Mouse (Mus musculus): ENCODE results near the gene Cat.

Gene Cat

DNA sequence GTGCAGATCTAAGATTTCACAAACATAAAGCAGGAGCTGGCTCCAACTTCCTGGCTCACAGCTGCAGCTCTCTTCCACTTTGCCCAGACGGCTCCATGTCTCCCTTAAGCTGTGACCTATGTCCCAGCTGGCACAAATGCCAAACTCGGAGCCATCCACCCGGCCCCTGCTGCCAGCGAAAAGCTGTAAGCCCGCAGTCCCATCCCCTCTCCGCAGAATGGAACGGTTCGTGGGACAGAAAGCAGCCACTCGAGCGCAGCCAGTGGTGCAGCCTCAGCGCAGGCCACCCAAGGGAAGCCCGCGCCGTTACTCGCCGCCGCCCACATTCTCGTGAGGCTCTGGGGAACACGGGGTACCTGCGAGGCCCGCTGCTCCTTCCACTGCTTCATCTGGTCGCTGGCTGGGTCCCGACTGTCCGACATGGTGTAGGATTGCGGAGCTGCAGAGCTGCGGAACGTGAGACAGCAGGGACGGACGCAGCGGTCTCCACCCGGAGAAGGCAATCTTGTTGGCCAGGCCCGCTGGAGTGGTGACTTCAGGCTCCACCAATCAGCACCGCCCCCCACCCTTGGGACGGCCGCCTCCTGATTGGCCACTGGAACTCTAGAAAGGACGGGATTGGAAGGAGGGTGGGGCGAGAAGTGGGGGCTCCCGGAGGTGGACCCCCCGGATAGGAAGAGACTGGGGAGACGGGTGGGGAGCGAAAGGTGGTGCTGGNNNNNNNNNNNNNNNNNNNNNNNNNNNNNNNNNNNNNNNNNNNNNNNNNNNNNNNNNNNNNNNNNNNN, at the start of gene Cat:
TSS of gene Cat (minus strand) at position 544 of the 785 bp plus-strand sequence.
- in situ Hi-C loops (cut with MboI, MseI) = no loop called here

DNA sequence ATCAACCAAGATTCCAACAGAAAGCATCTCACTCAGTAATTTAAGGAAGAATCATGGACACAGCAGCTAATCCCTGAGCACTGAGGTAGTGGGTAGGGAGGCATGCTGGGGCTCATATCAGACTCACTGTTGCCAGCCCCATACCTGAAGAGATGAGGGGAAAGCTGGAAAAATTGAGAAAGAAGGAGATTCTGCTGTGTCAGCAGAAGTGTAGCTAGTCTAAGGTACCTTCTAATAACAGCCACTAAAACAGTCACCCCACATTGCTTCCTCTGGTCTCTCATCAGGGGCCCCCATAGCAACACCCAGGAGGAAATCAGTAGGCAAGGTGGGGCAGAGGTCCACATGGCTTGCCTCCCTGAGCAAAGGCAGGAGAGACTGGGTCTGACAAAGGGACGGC, 40.6 kb upstream of the Cat start:
- in situ Hi-C loops (cut with MboI, MseI) = no loop called here

DNA sequence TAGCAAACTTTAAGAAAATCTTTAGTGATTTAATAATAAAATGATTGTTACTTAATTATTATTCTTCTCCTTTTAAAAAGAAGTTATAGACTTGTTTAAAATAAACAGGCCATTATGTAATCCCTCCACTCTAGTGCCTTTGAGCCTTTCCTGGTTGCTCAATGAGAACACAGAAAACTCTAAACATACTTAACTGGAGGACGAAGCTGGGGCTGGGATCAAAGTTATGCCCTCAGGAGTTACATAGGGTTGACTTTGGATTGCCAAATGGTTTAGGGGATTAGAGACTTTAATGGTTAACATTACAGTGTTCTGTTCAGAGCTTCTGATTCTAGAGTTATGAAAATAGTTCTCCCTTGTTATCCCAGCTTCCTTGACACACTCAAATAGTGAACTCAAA, 31.5 kb upstream of the Cat start:
- in situ Hi-C loops (cut with MboI, MseI) = no loop called here

DNA sequence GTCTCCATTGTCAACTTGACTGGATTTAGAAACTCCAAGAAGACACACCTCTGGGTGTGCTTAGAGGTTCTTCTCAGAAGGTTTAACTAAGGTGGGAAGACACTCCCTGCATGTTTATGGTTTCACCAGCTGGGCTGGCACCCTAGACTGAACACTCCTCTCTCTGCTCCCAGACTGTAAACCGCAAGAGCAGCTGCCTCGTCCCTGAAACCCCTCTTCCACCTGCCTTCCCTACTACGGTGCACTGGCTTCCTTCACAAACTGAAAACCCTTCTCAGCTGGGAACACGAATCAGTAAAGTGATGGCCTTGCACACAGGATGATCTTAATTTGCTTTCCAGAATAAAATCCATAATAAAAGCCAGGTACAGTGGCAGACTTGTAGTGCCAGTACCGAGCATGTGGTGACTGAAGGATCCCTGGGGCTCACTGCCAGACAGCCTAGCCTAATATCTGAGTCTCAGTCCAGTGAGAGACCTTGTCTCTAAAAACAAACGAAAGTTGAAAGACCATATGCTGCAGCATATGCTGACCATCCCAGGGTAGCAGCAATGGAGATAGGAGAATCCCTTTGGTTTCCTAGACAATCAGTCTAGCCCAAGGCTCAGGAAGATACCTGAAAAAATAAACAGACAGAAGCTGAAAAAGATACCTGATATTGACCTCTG, 30.7 kb upstream of the Cat start:
- in situ Hi-C loops (cut with MboI, MseI) = no loop called here

DNA sequence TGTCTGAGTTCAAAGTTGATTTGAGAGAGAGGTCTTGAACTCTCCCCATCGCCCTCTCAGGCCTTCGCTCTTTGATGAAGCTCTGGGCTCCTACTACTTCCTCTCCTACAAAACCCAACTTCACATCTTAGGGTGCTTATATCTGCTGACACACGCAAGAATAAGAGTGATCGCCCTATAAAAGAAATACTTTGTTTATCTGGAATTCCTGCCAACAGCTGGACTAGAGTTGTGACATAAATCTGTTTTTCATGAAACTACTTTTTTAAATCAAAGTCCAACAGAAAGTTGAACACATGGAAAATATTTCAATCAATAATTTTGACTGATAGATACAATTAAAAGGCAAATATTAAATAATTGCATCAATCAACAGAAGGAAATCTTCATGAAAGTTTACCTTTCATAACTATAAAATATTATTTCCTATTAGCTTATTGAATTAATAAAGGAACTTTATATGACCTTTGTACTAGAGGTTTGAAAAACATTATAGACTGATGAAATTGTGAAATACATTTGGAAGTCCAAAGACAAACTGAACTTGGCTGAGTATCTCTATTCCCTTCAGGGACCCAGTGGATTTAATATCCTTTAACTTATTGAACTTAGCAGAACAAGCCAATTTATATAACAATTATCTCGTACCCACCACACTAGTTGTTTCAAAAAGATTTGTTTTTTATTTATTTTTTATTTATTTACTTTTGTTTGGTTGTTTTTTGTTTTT, 27.3 kb upstream of the Cat start:
- in situ Hi-C loops (cut with MboI, MseI) = no loop called here

DNA sequence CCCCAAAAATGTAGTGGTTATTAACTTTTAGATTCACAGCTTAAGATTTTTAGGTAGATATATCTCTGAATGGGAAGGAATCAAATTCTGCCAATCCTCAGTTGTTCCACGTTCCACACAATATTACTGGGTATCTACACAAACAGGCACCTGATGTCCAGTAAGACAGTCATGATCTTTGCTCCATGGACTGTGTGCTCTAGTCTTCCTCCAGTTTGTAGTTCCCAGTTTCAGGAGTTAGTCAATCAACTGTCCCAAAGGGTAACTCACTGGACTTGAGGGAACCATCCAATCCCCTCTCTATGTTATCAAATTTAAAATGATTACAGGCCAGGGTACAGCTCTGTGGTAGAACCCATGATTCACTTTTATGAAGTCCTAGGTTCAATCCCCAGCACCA, 26.7 kb upstream of the Cat start:
- in situ Hi-C loops (cut with MboI, MseI) = no loop called here

DNA sequence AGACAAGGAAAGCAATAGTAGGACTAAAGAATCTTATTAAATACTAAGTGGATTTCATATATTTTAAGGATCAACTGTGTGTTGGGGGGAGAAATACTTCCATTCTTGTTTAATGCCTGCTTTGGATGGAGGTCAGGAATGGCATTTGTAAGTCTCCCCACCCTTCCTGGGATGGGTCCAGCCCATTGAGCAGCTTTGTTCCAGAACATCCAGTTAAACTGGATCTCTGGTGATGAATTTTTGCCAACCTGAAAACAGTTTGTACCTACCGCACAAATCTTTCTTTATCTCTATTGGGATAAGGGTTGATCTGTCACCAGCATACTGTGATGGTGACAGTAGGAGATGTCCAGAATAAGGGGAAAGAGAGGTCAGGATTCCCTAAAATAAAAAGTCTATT, 26.1 kb upstream of the Cat start:
- in situ Hi-C loops (cut with MboI, MseI) = no loop called here

DNA sequence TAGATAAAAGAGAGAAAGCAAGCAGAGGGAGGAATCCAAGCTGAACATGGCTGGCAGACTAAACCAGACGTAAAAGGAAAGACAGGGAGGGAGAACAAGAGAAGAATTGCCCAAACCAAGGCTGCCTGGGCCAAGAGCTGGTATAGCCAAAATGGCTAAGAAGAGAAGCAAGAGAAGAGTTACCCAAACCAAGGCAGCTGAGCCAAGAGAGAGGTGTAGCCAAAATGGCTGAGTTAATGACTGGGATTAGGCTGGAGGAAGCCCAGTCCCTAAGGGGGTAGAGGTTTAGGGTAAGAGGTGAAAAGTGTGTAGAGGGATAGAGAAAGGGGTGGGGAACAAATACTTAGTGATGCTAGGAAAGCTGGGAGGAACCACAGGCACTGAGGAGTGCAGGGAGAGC, 22.7 kb upstream of the Cat start:
- in situ Hi-C loops (cut with MboI, MseI) = no loop called here

DNA sequence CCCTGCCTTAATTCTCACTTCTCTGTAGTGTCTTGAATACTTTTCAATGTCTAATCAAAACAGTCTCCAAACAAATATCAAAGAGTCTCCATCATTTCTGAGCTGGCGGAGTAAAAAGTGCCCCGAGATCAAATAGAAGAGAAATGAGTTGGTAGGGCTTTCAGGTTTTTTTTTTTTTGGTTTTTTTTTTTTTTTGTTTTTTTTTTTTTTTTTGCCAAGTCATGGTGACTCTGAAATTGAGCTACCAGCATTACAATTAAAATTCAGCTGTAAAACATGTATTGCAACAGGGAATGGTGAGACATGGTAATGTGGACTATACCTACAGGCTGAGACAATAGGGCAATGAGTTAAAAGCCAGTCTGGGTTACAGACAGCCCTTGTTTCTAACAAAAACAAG, 21.0 kb upstream of the Cat start:
- in situ Hi-C loops (cut with MboI, MseI) = no loop called here

DNA sequence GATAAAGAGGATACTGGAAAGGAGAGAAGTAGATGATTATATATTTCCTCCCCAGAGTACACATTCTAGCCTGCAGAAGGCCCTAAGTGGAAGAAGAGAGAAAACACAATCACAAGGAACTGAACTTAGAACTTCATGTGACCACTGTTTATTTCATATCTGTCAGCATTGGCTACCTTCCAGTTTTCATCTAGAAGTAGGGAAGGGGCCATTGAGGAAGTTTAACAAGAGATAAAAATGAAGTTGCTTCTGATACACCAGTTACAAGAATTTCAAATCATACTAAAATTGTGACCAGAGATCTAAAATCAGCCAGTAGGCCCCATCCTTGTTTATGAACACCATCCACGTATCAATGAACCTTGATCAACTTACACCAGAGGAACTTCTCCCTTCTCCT, 19.5 kb upstream of the Cat start:
- in situ Hi-C loops (cut with MboI, MseI) = no loop called here

DNA sequence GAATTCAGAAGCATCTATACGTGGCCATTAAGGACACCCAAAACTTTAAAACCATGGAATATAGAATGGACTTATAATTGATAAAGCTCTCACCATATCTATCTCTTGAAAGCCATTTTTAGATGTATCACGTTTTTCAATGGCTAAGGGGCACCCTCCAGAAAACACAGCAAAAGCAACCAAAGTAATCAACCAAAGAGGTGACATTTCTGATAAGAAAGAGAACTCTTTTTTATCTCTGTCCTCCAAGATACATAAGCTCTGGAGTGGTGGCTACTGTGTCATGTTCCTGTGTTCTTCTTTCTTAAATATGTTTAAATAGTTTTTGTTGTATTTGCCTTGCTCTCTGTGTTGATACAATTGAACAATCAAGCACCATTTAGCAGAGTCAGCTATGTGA, 15.8 kb upstream of the Cat start:
- in situ Hi-C loops (cut with MboI, MseI) = no loop called here

DNA sequence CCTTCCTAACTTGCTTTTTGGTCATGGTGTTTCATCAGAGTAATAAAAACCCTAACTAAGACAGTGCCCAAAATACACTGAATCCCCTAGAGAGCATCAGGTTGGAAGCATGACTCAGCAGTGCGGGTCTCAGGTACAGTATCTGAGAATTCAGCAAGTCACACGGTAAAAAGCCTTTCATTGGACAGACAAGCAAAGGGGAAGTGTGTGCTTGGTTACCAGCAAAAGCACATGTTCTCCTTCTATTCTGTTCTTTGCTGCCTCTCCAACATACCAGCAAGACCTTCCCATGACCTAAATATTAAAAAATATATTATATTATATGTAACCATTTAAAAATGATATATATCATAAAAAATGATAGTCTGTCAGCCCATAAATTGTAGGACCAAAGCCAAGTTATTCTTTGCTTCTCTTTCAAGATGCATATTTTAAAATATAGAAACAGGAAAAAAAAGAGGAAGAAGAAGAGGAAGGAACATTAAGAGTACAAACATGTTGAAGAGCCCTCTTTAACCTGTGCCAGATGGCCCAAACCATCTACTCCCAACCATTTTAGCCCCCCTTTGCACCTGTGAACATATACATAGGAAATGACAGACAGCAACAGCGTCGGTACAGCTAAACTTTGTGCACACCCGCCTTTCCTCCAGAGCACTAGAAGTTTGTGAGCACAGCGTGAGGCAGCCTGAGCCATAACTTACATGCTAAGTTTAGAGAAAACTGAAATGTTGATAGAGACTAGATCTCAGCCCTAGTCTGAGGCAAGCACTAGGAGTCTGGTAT, 10.9 kb upstream of the Cat start:
- in situ Hi-C loops (cut with MboI, MseI) = no loop called here

DNA sequence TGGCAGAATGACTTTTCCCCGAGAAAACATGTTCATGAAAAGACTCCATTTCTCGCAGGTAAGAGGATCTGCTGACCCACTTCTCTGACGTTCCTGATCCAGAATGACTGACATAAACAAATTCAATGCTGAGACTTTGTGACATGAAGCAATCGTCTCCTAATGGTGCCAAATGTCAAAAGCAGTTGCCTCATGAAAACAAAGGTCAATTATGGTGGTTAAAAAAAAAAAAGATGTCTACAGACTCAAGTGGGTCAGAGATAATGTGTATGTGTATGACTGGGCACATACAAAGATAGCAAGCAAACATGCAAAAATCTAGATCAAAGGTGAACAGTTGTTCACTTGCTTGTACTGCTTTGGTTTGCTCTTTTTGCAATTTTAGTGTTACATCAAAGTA, 8.9 kb upstream of the Cat start:
- in situ Hi-C loops (cut with MboI, MseI) = loop anchor here (5.0 kb wide), 1 partner anchor 43 kb away; no protein-coding TSS in a partner anchor

DNA sequence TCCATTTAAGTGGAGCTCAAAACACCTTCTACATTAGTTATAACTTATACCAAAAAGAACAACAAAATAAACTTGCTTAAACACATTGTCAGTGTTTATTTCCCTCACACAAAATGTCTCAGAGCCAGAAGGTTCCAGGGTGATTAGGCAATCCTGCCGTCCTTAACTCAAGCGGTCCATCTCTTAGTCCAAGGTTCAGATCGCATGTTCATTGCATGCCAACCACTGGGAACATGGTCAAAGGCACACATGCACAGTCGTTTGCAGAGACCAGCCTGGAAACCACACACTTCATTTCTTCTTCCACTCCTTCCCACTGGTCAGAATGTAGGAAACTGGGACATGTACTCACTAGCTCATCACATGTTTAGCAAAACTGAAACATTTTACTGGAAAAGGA, 7.6 kb upstream of the Cat start:
- in situ Hi-C loops (cut with MboI, MseI) = loop anchor here (5.0 kb wide), 1 partner anchor 45 kb away; no protein-coding TSS in a partner anchor

DNA sequence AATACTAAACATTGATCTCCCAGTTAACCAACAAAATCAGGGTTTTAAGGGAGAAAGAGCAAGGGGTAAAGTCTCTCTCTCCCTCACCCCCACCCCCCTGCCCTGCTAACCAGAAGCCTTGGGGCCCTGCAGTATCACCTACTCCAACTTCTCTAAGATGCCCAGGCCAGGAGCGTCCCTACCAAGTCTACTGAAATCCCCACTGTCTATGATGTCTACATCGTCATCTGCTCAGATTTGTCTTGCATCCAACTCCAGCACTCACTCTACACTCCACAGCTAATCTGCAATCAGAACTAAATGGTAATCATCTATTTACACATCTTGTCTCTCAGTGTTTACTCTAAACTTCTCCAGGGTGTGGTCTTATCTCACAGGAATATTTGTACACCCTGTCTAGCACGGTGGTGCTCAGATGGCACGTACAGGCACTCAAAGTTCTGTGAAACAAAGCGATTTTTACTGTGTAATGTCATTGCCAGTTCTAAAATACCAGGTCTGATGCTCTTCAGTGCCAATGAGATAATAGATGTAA, 907 bp downstream of the Cat start:
- in situ Hi-C loops (cut with MboI, MseI) = no loop called here

DNA sequence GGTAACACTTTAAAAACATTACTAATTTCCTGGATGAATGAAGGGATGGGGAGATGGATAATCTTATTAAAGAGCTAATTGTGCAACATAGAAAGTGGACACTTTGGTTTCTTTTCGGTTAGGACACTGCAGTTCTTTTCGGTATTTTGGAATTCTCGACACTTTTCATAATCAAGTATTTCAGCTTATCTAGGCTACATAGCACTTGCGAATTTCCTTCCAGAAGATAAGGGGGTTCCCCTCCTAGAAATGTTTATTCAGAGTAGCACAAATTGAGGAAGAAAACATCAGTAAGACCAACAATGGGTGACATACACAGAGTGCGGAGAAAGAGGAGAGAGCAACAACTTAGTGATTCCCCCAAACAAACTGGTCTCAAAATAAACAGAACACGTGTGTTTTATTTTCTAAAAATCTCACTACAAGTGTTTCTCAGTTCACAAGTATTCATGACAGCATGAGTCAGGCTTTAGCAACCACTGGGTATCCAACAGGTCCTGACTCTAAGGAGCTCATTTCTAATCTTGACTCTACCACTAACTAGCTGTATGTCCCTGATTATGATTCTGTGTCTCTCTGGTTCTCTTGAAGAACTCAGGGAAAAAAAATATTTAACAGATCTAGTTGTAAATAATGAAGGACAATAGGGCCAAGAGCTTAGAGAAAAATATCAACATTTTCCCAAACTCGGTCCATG, 1.5 kb downstream of the Cat start:
- in situ Hi-C loops (cut with MboI, MseI) = no loop called here

DNA sequence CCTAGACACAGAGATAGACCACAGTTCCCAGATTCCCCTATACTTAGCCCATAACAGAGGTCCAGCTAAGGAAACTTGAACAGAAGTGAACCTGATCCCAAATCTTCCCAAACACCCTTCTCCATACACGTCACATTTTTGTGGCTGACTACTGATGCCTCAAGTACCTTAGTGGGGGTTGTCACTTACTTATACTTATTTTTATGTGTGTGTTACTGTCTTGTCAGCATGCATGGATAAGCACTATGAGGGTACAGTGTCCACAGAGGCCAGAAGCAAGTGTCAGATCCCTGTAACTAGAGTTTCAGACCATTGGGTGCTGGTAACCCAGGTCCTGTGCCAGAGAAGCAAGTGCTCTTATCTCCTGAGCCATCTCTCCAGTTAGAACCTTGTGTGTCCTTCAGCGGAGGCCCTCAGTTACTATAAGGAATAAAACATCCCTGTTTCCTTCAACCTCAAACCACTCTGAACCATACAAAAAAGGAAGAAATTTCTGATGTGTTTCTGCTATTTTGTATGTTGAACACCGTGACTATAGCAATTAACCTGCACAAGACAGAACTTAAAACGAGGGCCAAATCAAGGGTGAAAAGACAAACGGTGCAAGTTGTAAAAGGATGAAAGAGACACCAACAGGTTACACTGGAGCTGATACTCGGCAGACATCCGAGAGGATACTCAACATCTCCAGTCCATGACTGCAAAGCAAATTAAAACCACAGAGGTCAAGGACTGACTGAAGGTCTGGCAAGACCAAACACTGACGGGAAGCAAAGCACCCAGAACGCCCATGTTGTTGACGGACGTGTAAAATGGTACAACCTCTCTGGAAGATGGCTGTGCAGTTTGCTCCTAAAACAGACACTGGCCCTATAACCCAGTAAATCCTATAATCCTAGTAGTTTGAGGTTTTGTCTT, 3.4 kb downstream of the Cat start:
- in situ Hi-C loops (cut with MboI, MseI) = no loop called here

DNA sequence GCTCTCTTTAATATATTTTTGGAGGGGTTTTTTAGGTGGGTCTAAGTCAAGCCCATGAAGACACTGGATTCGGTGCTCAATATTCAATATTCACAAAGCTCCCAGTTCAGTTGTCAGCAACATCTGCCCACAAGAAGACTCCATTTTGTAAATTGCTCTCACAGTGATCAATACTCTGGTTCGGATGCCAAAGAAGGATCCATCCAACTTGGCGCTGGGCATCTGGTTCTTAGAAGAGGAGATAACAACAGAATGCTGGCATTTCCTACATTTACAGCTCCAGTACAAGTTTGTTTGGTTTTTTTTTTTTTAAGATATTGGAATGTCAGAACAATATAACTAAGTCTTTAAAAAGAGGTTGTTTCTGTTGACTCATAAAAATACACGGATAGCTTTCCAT, 4.1 kb downstream of the Cat start:
- in situ Hi-C loops (cut with MboI, MseI) = no loop called here

DNA sequence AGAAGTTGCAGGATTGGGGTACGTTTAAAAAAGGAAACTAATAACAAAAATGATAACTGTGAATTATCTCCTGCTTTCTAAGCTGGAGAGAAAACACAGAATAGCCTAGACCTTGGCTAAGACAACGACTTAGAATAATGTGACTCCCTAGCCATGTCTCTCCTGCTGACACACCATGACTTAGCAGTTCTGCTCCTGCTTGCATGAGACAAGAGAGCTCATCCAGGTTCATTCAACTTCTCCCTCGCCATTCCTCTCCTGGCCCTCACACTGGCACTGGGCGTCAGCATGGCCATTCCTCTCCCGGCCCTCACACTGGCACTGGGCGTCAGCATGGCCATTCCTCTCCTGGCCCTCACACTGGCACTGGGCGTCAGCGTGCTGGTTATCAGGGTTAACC, 4.7 kb downstream of the Cat start:
- in situ Hi-C loops (cut with MboI, MseI) = no loop called here

DNA sequence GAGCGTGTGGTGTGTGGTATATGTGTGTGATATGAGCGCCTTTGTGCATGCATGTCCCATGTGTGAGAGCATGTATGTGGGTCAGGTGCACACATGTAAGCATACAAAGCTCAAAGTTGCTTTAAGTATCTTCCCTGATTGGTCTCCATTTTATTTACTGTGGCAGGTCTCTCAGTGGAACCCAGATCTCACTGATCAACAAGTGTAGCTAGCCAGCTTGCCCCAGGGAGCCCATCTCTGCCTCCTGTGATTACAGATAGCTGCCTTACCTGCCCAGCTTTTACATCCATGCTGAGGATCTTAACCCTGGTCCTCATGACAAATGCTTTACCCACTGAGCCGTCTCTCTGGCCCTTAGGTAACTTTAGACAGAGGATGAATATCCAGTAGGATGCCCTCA, 6.6 kb downstream of the Cat start:
- in situ Hi-C loops (cut with MboI, MseI) = loop anchor here (10.0 kb wide), 1 partner anchor 266 kb away; no protein-coding TSS in a partner anchor

Measured in T-helper 2 cell (primary cell).